Mouse (Mus musculus) bone marrow, adult 2 months (tissue): ENCODE measurements at regions not wholly inside any gene's neighbourhood (a gene's known extent, or its start where the extent isn't known, plus 50 kb on each side); places are given as distances from the start of the nearest gene placed in this dataset.

Experiments
- CTCF ChIP-seq: fragments of 200-500 bp; IDR thresholded peaks from 2 replicates; pipeline ENCODE4 v1.5.1; 2011; ENCODE audit warnings: low read length, control low read depth; ENCODE audit not compliant: control insufficient read depth, insufficient read depth
- POLR2A ChIP-seq: fragments of 200-500 bp; IDR thresholded peaks from 2 replicates; pipeline ENCODE4 v1.6.1; 2011; ENCODE audit warnings: low read depth, mild to moderate bottlenecking, control low read depth, low read length, borderline replicate concordance; ENCODE audit not compliant: control insufficient read depth

DNA sequence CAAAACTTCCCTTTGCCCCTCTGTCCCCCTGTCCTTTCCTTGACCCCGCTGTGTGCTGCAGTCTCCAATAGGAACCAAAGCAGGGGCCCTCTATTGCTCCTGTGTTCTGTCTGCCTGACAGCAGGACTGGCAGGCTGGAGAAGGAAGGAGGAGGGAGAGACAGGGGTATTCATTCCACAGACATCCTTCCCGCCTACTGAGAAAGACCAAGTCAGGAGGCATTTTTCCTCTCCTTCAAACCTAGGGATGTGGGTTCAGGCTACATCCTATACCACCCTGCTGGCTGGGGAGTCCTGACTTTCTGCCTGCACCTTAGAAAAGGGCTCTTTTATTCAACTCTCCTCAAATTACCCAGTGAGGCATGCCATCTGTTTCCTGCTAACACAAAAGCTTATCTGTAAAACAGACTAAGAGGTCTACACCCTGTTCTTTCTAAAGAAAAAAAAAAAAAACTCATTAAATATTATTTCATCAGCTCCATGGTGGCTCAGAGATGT is 270.9 kb upstream of the Gpc5 start:
- TF ChIP-seq POLR2A, result no peak
- TF ChIP-seq CTCF, result no peak
